Mouse (Mus musculus): ENCODE measurements around the gene Nphp1. TPM values are rescaled to one million over a fixed set of nuclear protein-coding genes. Genes with fewer than 3 reads are reported as not detected.

The Nphp1 gene
- polyA plus RNA-seq, 1 experiment from 2014 or later: 11.8 TPM

- no peak overlapping the region for H3K27ac ChIP-seq (replicated peaks)
- peak overlapping the region; percentile 32; the same call in 1 of the 2 replicates for H3K9ac ChIP-seq (replicated peaks)
- peaks cover 14% of the 10 kb centered on the region; the same call in 1 of the 2 replicates for H3K36me3 ChIP-seq
- peak; percentile 59; the same call in 1 of the 2 replicates for ATAC-seq (ENCODE audit: low FRiP score)
- H3K27me3 ChIP-seq (replicated peaks): no peaks in the 10 kb centered on the region
- no peak overlapping the region for H3K4me3 ChIP-seq (replicated peaks)
- H3K9me3 ChIP-seq (replicated peaks): no peaks in the 10 kb centered on the region
- H3K4me1 ChIP-seq: peaks cover 5% of the 10 kb centered on the region
- 21% methylated on average over 1 of the region's 1 CpGs for WGBS
- H3K4me2 ChIP-seq: 0 out of 2 replicates have a peak overlapping the region, but pooled peaks have one; percentile 22
Observed at GRCm38 (mm10) chr2:127774578-127774941, 14.1 kb downstream of the Nphp1 start.

GRCm38 (mm10) chr2:127773938-127774577, 14.6 kb downstream of the Nphp1 start:
- 37% methylated on average over 15 of the region's 15 CpGs for WGBS
- Histone ChIP-seq H3K27ac (replicated peaks) (peak overlapping the region; percentile 37; the same call in 1 of the 2 replicates), H3K9ac (replicated peaks) (peak overlapping the region; percentile 32), H3K4me2 (peak overlapping the region; percentile 22), H3K27me3 (replicated peaks) (no peaks in the 10 kb centered on the region), H3K9me3 (replicated peaks) (no peaks in the 10 kb centered on the region), H3K4me1 (peaks cover 5% of the 10 kb centered on the region), H3K4me3 (replicated peaks) (no peak overlapping the region), H3K36me3 (peaks cover 17% of the 10 kb centered on the region)
- peak; percentile 68; the same call in 1 of the 2 replicates for ATAC-seq (ENCODE audit: low FRiP score)

DNA sequence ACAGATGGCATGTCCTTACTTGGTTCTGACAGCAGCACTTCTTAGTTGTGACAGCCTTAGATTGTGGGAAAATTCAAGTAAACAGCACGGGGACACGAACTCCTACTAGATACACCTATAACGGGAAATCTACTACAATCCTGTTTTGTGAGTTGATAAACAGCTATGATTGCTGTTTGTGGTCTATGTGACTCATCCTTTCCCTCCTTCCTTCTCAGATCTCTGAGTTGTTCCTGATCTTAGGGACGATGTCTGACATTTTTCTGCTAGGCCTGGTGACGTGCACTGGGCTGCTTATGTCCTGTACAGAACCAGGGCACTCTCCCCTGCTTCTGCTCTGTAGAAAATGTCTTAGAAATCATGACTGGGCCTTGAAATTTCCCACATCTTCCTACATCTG, 27.1 kb downstream of the Nphp1 start:
- Histone ChIP-seq H3K4me1 (peaks cover 5% of the 10 kb centered on the region; the same call in 1 of the 2 replicates), H3K9ac (replicated peaks) (no peak overlapping the region)
- 96% methylated on average over 5 of the region's 5 CpGs for WGBS

DNA sequence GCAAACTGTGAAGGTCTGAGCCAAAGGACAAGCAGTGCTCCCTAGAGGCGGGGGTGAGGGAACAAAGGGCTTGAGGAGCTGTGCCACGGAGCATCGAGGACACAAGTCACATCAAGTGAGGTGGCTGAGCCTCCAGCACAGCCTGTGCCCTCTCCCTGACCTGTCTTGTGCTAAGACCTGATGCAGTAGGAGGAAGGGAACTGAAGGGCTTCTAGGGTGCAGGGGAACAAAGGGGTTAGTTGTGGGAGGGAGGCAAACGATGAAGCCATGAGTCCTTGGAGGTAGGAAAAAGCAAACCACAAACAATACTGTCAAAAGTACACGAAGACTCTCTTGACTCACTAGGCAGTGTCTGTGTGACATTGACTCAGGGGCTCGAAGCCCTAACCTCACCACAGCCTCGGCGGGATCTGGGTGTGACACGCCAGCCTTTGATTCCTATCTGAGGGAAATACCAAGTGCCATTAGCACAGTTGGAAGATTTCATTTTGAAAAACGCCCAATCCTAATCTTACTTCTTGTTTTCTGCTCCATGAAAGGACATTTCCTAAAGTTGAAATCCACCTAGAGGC, 28.2 kb downstream of the Nphp1 start:
- peaks cover 23% of the 10 kb centered on the region for H3K36me3 ChIP-seq
- H3K27me3 ChIP-seq (replicated peaks): no peaks in the 10 kb centered on the region
- no peaks in the 10 kb centered on the region for H3K9me3 ChIP-seq (replicated peaks)
- no peak for ATAC-seq (ENCODE audit: low FRiP score)
- no peak overlapping the region for H3K4me3 ChIP-seq (replicated peaks)
- H3K4me2 ChIP-seq: no peak overlapping the region
- H3K4me1 ChIP-seq: peaks cover 5% of the 10 kb centered on the region; the same call in 1 of the 2 replicates
- no peak overlapping the region for H3K9ac ChIP-seq (replicated peaks)
- 76% methylated on average over 10 of the region's 10 CpGs for WGBS
- H3K27ac ChIP-seq (replicated peaks): no peak overlapping the region

More for the DNA sequence above, 27.1 kb downstream of the Nphp1 start:
- Histone ChIP-seq H3K27ac (replicated peaks) (no peak overlapping the region), H3K36me3 (peaks cover 23% of the 10 kb centered on the region), H3K4me3 (replicated peaks) (no peak overlapping the region), H3K9me3 (replicated peaks) (no peaks in the 10 kb centered on the region), H3K4me2 (no peak overlapping the region), H3K27me3 (replicated peaks) (no peaks in the 10 kb centered on the region)
- no peak for ATAC-seq (ENCODE audit: low FRiP score)

- WGBS: 96% methylated on average over 6 of the region's 6 CpGs
- Histone ChIP-seq H3K27ac (replicated peaks) (no peak overlapping the region), H3K4me1 (peaks cover 5% of the 10 kb centered on the region; the same call in 1 of the 2 replicates), H3K36me3 (peaks cover 23% of the 10 kb centered on the region), H3K9me3 (replicated peaks) (no peaks in the 10 kb centered on the region), H3K27me3 (replicated peaks) (no peaks in the 10 kb centered on the region), H3K9ac (replicated peaks) (no peak overlapping the region), H3K4me2 (no peak overlapping the region), H3K4me3 (replicated peaks) (no peak overlapping the region)
- no peak for ATAC-seq (ENCODE audit: low FRiP score)
Observed at GRCm38 (mm10) chr2:127760014-127760413, 28.7 kb downstream of the Nphp1 start.

GRCm38 (mm10) chr2:127759157-127759880, 29.4 kb downstream of the Nphp1 start:
- ATAC-seq (ENCODE audit: low FRiP score): no peak
- no peak overlapping the region for H3K4me3 ChIP-seq (replicated peaks)
- H3K9me3 ChIP-seq (replicated peaks): no peaks in the 10 kb centered on the region
- H3K36me3 ChIP-seq: peaks cover 20% of the 10 kb centered on the region
- 93% methylated on average over 5 of the region's 5 CpGs for WGBS
- no peak overlapping the region for H3K4me2 ChIP-seq
- no peak overlapping the region for H3K9ac ChIP-seq (replicated peaks)
- H3K27me3 ChIP-seq (replicated peaks): no peaks in the 10 kb centered on the region
- no peak overlapping the region for H3K27ac ChIP-seq (replicated peaks)
- H3K4me1 ChIP-seq: peaks cover 5% of the 10 kb centered on the region; the same call in 1 of the 2 replicates

- H3K4me3 ChIP-seq (replicated peaks): no peak overlapping the region
- WGBS: 24% methylated on average over 8 of the region's 8 CpGs
- H3K9me3 ChIP-seq (replicated peaks): no peaks in the 10 kb centered on the region
- no peak overlapping the region for H3K4me2 ChIP-seq
- peaks cover 5% of the 10 kb centered on the region; the same call in 1 of the 2 replicates for H3K4me1 ChIP-seq
- H3K9ac ChIP-seq (replicated peaks): no peak overlapping the region
- ATAC-seq (ENCODE audit: low FRiP score): peak; percentile 31; the same call in 1 of the 2 replicates
- H3K27ac ChIP-seq (replicated peaks): peak overlapping the region; percentile 24; the same call in 1 of the 2 replicates
- H3K27me3 ChIP-seq (replicated peaks): no peaks in the 10 kb centered on the region
- H3K36me3 ChIP-seq: peaks cover 15% of the 10 kb centered on the region
Observed at GRCm38 (mm10) chr2:127757171-127757570, 31.5 kb downstream of the Nphp1 start.

- Histone ChIP-seq H3K27me3 (replicated peaks) (no peaks in the 10 kb centered on the region), H3K4me3 (replicated peaks) (no peak overlapping the region), H3K4me1 (peaks cover 5% of the 10 kb centered on the region; the same call in 1 of the 2 replicates), H3K27ac (replicated peaks) (no peak overlapping the region), H3K4me2 (no peak overlapping the region), H3K36me3 (no peaks in the 10 kb centered on the region), H3K9ac (replicated peaks) (no peak overlapping the region), H3K9me3 (replicated peaks) (no peaks in the 10 kb centered on the region)
- ATAC-seq (ENCODE audit: low FRiP score): no peak
- WGBS: 92% methylated on average over 4 of the region's 4 CpGs
Observed at GRCm38 (mm10) chr2:127754113-127754512, 34.6 kb downstream of the Nphp1 start.

GRCm38 (mm10) chr2:127751849-127752610, 36.7 kb downstream of the Nphp1 start:
- Histone ChIP-seq H3K4me3 (replicated peaks) (no peak overlapping the region), H3K4me2 (no peak overlapping the region), H3K4me1 (no peaks in the 10 kb centered on the region), H3K9ac (replicated peaks) (no peak overlapping the region), H3K9me3 (replicated peaks) (no peaks in the 10 kb centered on the region), H3K36me3 (no peaks in the 10 kb centered on the region), H3K27ac (replicated peaks) (no peak overlapping the region), H3K27me3 (replicated peaks) (no peaks in the 10 kb centered on the region)
- no peak for ATAC-seq (ENCODE audit: low FRiP score)
- WGBS: 69% methylated on average over 11 of the region's 11 CpGs

GRCm38 (mm10) chr2:127749376-127749775, 39.3 kb downstream of the Nphp1 start:
- no peaks in the 10 kb centered on the region for H3K9me3 ChIP-seq (replicated peaks)
- 86% methylated on average over 1 of the region's 1 CpGs for WGBS
- H3K9ac ChIP-seq (replicated peaks): no peak overlapping the region

GRCm38 (mm10) chr2:127748316-127748715, 40.4 kb downstream of the Nphp1 start:
- no peak for ATAC-seq (ENCODE audit: low FRiP score)
- Histone ChIP-seq H3K9ac (replicated peaks) (no peak overlapping the region), H3K4me1 (no peaks in the 10 kb centered on the region), H3K36me3 (no peaks in the 10 kb centered on the region), H3K4me2 (no peak overlapping the region), H3K27me3 (replicated peaks) (no peaks in the 10 kb centered on the region), H3K4me3 (replicated peaks) (no peak overlapping the region), H3K27ac (replicated peaks) (no peak overlapping the region), H3K9me3 (replicated peaks) (no peaks in the 10 kb centered on the region)
- WGBS: 72% methylated on average over 7 of the region's 7 CpGs

More at GRCm38 (mm10) chr2:127749376-127749775, 39.3 kb downstream of the Nphp1 start:
- Histone ChIP-seq H3K4me2 (no peak overlapping the region), H3K27me3 (replicated peaks) (no peaks in the 10 kb centered on the region), H3K4me3 (replicated peaks) (no peak overlapping the region), H3K27ac (replicated peaks) (no peak overlapping the region), H3K36me3 (no peaks in the 10 kb centered on the region), H3K4me1 (no peaks in the 10 kb centered on the region)
- no peak for ATAC-seq (ENCODE audit: low FRiP score)

Data from neural tube, embryonic 15.5 days (tissue).